Comparison of ENCODE assay signal across 8 mouse cellular contexts in genomic region chr19:3709013-3709787, GRCm38 (mm10). TPM values are rescaled to one million over a fixed set of nuclear protein-coding genes. Genes with fewer than 3 reads are reported as not detected.
A peak's percentile ranks its signal among the peaks of the same experiment; 100 is the strongest.
DNase-seq lines count a peak whose midpoint lies in the region; ATAC-seq and TF ChIP-seq lines count a peak whose summit lies in the region.

No protein-coding gene starts in this region.

- no peak for DNase-seq in layer of hippocampus, adult 2 months (ENCODE audit: low spot score in 2 of 2)
- no peak for DNase-seq in layer of hippocampus, postnatal 25 days (ENCODE audit: extremely low spot score in 1 of 2, low spot score in 1 of 2)
- no peak for DNase-seq in gastrocnemius, postnatal 25 days
- no peak for DNase-seq in urinary bladder, postnatal 25 days (ENCODE audit: low spot score)
- DNase-seq in cerebellum, postnatal 10 days = no peak

- WGBS in embryonic facial prominence, embryonic 15.5 days = 36% methylated on average over 10 of the region's 10 CpGs
- 44% methylated on average over 10 of the region's 10 CpGs for WGBS in limb, embryonic 12.5 days
- WGBS in neural tube, embryonic 13.5 days = 47% methylated on average over 10 of the region's 10 CpGs

- H3K27me3 ChIP-seq in embryonic facial prominence, embryonic 15.5 days = no peaks in the 10 kb centered on the region
- no peaks in the 10 kb centered on the region for H3K27me3 ChIP-seq in limb, embryonic 12.5 days
- no peaks in the 10 kb centered on the region for H3K27me3 ChIP-seq in neural tube, embryonic 13.5 days

- no peaks in the 10 kb centered on the region for H3K9me3 ChIP-seq in embryonic facial prominence, embryonic 15.5 days (replicated peaks)
- no peaks in the 10 kb centered on the region for H3K9me3 ChIP-seq in limb, embryonic 12.5 days
- no peaks in the 10 kb centered on the region for H3K9me3 ChIP-seq in neural tube, embryonic 13.5 days

- peak overlapping the region; percentile 72 for H3K4me2 ChIP-seq in embryonic facial prominence, embryonic 15.5 days (replicated peaks)
- H3K4me2 ChIP-seq in limb, embryonic 12.5 days = peak overlapping the region; percentile 70
- H3K4me2 ChIP-seq in neural tube, embryonic 13.5 days = peak overlapping the region; percentile 82

- no peak for TF ChIP-seq CTCF in layer of hippocampus, adult 2 months (conservative IDR thresholded peaks at IDR 0.05)

- H3K9ac ChIP-seq in embryonic facial prominence, embryonic 15.5 days = peak overlapping the region; percentile 86
- peak overlapping the region; percentile 85 for H3K9ac ChIP-seq in limb, embryonic 12.5 days (replicated peaks)
- peak overlapping the region; percentile 87 for H3K9ac ChIP-seq in neural tube, embryonic 13.5 days

- H3K36me3 ChIP-seq in embryonic facial prominence, embryonic 15.5 days = peaks cover 4% of the 10 kb centered on the region; the same call in 1 of the 2 replicates
- peaks cover 15% of the 10 kb centered on the region for H3K36me3 ChIP-seq in limb, embryonic 12.5 days
- peaks cover 7% of the 10 kb centered on the region; the same call in 1 of the 2 replicates for H3K36me3 ChIP-seq in neural tube, embryonic 13.5 days

- H3K4me3 ChIP-seq in layer of hippocampus, adult 2 months = peak overlapping the region; percentile 77
- peak overlapping the region; percentile 99 for H3K4me3 ChIP-seq in embryonic facial prominence, embryonic 15.5 days (replicated peaks)
- H3K4me3 ChIP-seq in limb, embryonic 12.5 days (replicated peaks) = peak overlapping the region; percentile 81
- peak overlapping the region; percentile 82 for H3K4me3 ChIP-seq in neural tube, embryonic 13.5 days

- ATAC-seq in embryonic facial prominence, embryonic 15.5 days (ENCODE audit: insufficient number of reproducible peaks, low FRiP score, low TSS enrichment, low read depth) = no peak
- ATAC-seq in limb, embryonic 12.5 days (ENCODE audit: insufficient number of reproducible peaks, insufficient read depth, low FRiP score, low TSS enrichment, low read depth) = no peak
- ATAC-seq in neural tube, embryonic 13.5 days (ENCODE audit: low read depth) = no peak

- H3K27ac ChIP-seq in layer of hippocampus, adult 2 months = no peak overlapping the region
- H3K27ac ChIP-seq in embryonic facial prominence, embryonic 15.5 days (replicated peaks) = no peak overlapping the region
- peak overlapping the region; percentile 87; the same call in 1 of the 2 replicates for H3K27ac ChIP-seq in limb, embryonic 12.5 days
- H3K27ac ChIP-seq in neural tube, embryonic 13.5 days (replicated peaks) = 0 out of 2 replicates have a peak overlapping the region, but pooled peaks have one; percentile 95

- peaks cover 22% of the 10 kb centered on the region for H3K4me1 ChIP-seq in embryonic facial prominence, embryonic 15.5 days
- peaks cover 9% of the 10 kb centered on the region for H3K4me1 ChIP-seq in limb, embryonic 12.5 days (replicated peaks)
- H3K4me1 ChIP-seq in neural tube, embryonic 13.5 days (replicated peaks) = peaks cover 26% of the 10 kb centered on the region

RNA-seq across cellular contexts. Expression of gene 1810055G02Rik, which starts 1.1 kb away (rescaled TPM):
- total RNA-seq in layer of hippocampus, adult 2 months (2021) = 10 to 100 TPM; 23.3 to 27.2 TPM
- total RNA-seq in layer of hippocampus, postnatal 25 days (2021) = 10 to 100 TPM; 28.3 to 28.6 TPM
- 54.4 and 55.9 TPM in 2 replicates for polyA plus RNA-seq in embryonic facial prominence, embryonic 15.5 days (2015; fragmentation: Nextera tagmentation; extraction: Ambion mirVana)
- polyA plus RNA-seq in limb, embryonic 12.5 days (2016; fragmentation: Nextera tagmentation; extraction: Ambion mirVana) = 33.0 and 41.1 TPM in 2 replicates
- polyA plus RNA-seq in neural tube, embryonic 13.5 days (2015; fragmentation: Nextera tagmentation; extraction: Ambion mirVana) = 38.5 and 42.5 TPM in 2 replicates
- 10 to 100 TPM; 10.8 to 12.6 TPM for total RNA-seq in gastrocnemius, postnatal 25 days (2021)

RNA-seq across cellular contexts. Expression of gene Lrp5, which starts 22.8 kb away (rescaled TPM):
- total RNA-seq in layer of hippocampus, adult 2 months (2021) = 10 to 100 TPM in 1 of 2 experiments, 1 to 10 TPM in 1; 9.4 to 10.0 TPM
- 10 to 100 TPM; 10.3 to 10.9 TPM for total RNA-seq in layer of hippocampus, postnatal 25 days (2021)
- polyA plus RNA-seq in embryonic facial prominence, embryonic 15.5 days (2015; fragmentation: Nextera tagmentation; extraction: Ambion mirVana) = 7.7 and 8.6 TPM in 2 replicates
- polyA plus RNA-seq in limb, embryonic 12.5 days (2016; fragmentation: Nextera tagmentation; extraction: Ambion mirVana) = 7.7 and 8.4 TPM in 2 replicates
- 1.6 and 1.9 TPM in 2 replicates for polyA plus RNA-seq in neural tube, embryonic 13.5 days (2015; fragmentation: Nextera tagmentation; extraction: Ambion mirVana)
- total RNA-seq in gastrocnemius, postnatal 25 days (2021) = 10 to 100 TPM; 24.6 to 28.2 TPM

RNA-seq across cellular contexts. Expression of gene Kmt5b, which starts 58.0 kb away (rescaled TPM):
- 10 to 100 TPM; 53.9 to 57.7 TPM for total RNA-seq in layer of hippocampus, adult 2 months (2021)
- total RNA-seq in layer of hippocampus, postnatal 25 days (2021) = 10 to 100 TPM; 51.6 to 55.2 TPM
- 24.7 and 29.3 TPM in 2 replicates for polyA plus RNA-seq in embryonic facial prominence, embryonic 15.5 days (2015; fragmentation: Nextera tagmentation; extraction: Ambion mirVana)
- 38.3 and 44.2 TPM in 2 replicates for polyA plus RNA-seq in limb, embryonic 12.5 days (2016; fragmentation: Nextera tagmentation; extraction: Ambion mirVana)
- 43.7 and 45.7 TPM in 2 replicates for polyA plus RNA-seq in neural tube, embryonic 13.5 days (2015; fragmentation: Nextera tagmentation; extraction: Ambion mirVana)
- total RNA-seq in gastrocnemius, postnatal 25 days (2021) = 10 to 100 TPM; 19.1 to 20.2 TPM

Comparison
In these comparisons a context has a peak if more than half of its experiments do, and no peak if none do; other contexts are left out.
1. H3K27ac ChIP-seq: peak in limb, embryonic 12.5 days (single experiment) and neural tube, embryonic 13.5 days (single experiment); none in layer of hippocampus, adult 2 months (single experiment) and embryonic facial prominence, embryonic 15.5 days (single experiment).
2. Peak in every context shown above with its lines, with median percentiles within 50 percentile points of each other: H3K4me3 ChIP-seq, H3K4me2 ChIP-seq and H3K9ac ChIP-seq.